Mouse (Mus musculus): ENCODE results near the gene Ppp1r16b.

DNA sequence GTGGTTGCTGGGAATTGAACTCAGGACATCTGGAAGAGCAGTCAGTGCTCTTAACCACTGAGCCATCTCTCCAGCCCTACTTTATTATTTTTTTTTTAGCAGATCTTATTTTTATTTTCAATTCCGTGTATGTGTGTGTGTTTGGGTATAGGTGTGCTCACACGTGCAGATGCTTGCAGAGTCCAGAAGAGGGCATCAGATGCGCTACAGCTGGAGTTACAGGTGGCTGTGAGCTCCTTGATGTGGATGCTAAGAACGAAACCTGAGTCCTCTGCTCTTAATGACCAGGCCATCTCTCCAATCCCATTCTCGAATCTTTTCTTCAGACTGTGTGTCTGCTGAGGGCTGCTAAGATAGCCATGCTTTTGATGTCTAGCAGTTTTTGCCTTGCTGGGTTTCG lies 61.1 kb downstream of the Ppp1r16b start:
- TF ChIP-seq CTCF (IDR thresholded peaks at IDR 0.05; ENCODE audit: low read depth, low read length) (no peak; the same call in 1 of the 2 replicates), POLR2A (IDR thresholded peaks at IDR 0.05; ENCODE audit: extremely low read depth, insufficient read depth, low read length) (no peak)
